Mouse (Mus musculus) spleen, postnatal 14 days (tissue): ENCODE measurements around the gene Wfdc18.

Experiments
- DNase-seq, 2 experiments: peaks; one replicate each; pipeline ENCODE4 v3.0.0; 2021 to 2022; ENCODE audit warnings: low spot score in 2 of 2

Wfdc18 gene

GRCm38 (mm10) chr11:83742731-83743355 is 34.0 kb downstream of the Wfdc18 start:
- DNase-seq = no peak

- DNase-seq = no peak
Observed at GRCm38 (mm10) chr11:83743525-83743924, 34.7 kb downstream of the Wfdc18 start.

- peak; percentile 21 to 52 for DNase-seq
Observed at GRCm38 (mm10) chr11:83746152-83746551, 37.3 kb downstream of the Wfdc18 start.

- no peak for DNase-seq
Observed at GRCm38 (mm10) chr11:83746681-83747080, 37.9 kb downstream of the Wfdc18 start, which contains the start of gene Wfdc21. Gene Wfdc21 (plus strand): TSS chr11:83746940.

GRCm38 (mm10) chr11:83747376-83748265 is 38.8 kb downstream of the Wfdc18 start:
- DNase-seq = no peak

GRCm38 (mm10) chr11:83753581-83754181 is 44.9 kb downstream of the Wfdc18 start, which contains the start of gene Heatr6:
Gene Heatr6 (plus strand): TSS chr11:83753696.
- DNase-seq = peak; percentile 67 to 79

GRCm38 (mm10) chr11:83754227-83754626 is 45.4 kb downstream of the Wfdc18 start:
- no peak for DNase-seq
